Mouse (Mus musculus): Measurements from ENCODE around the gene Daam1. TPM values are rescaled to one million over a fixed set of nuclear protein-coding genes. Genes with fewer than 3 reads are reported as not detected.
A peak's percentile ranks its signal among the peaks of the same experiment; 100 is the strongest.

Daam1 gene
- polyA plus RNA-seq, 1 experiment from 2014 or later: 20.9 TPM

DNA sequence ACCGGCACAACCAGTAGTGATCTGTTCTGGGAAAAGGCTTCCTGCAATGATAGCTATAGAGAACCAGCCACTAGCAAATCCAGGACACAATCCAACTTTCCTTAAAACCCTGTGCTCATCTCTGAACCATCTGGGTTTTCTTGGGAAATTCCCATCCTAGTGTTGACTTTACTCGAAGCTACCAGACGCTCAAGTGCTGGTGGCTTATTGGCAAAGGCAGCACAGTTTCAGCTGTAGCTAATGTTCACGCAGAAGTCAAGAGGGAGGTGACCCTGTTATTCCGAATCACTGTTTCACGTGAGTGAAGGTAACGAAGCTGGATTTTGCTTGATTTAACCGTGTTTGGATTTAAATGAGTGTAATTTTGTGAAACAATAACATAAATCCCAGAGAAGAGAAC lies 9.1 kb upstream of the Daam1 start:
- 87% methylated on average over 8 of the region's 8 CpGs for WGBS
- Histone ChIP-seq H3K4me3 (ENCODE audit: low read depth, low read length) (no peak overlapping the region), H3K27ac (ENCODE audit: low read depth, low read length) (no peak overlapping the region), H3K9me3 (ENCODE audit: control insufficient read depth, low read length) (no peaks in the 10 kb centered on the region), H3K4me2 (ENCODE audit: low read depth) (no peak overlapping the region), H3K36me3 (ENCODE audit: control insufficient read depth, insufficient read depth, low read length) (no peaks in the 10 kb centered on the region), H3K4me1 (ENCODE audit: control insufficient read depth, insufficient read depth, low read length) (no peaks in the 10 kb centered on the region), H3K27me3 (ENCODE audit: control insufficient read depth, insufficient read depth, low read length) (no peaks in the 10 kb centered on the region), H3K9ac (ENCODE audit: low read length) (no peak overlapping the region)
- ATAC-seq (ENCODE audit: insufficient read depth, low FRiP score, low TSS enrichment) (no peak), DNase-seq (ENCODE audit: low spot score) (no peak)

DNA sequence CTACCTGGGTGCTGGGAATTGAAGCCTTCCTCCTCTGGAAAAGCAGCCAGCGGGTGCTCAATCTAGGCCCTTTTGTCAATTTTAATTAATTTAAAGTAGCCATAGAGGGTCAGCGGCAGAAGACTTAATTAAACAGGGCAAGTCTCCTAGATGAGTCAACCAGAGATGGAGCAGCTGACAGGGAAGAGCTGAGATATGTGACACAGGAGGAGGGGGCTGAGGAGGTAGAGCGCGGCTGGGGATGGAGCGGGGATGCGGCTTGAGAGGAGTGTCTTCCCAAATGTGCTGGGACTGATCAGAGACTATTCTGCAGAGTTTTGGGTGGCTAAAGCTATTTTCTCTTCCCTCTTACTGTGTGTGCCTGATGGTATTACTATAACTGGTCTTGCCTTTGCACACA lies 6.0 kb upstream of the Daam1 start:
- Histone ChIP-seq H3K9ac (ENCODE audit: low read length) (no peak overlapping the region), H3K4me3 (ENCODE audit: low read depth, low read length) (no peak overlapping the region), H3K9me3 (ENCODE audit: control insufficient read depth, low read length) (no peaks in the 10 kb centered on the region), H3K4me1 (ENCODE audit: control insufficient read depth, insufficient read depth, low read length) (no peaks in the 10 kb centered on the region), H3K27me3 (ENCODE audit: control insufficient read depth, insufficient read depth, low read length) (no peaks in the 10 kb centered on the region), H3K36me3 (ENCODE audit: control insufficient read depth, insufficient read depth, low read length) (no peaks in the 10 kb centered on the region), H3K4me2 (ENCODE audit: low read depth) (no peak overlapping the region), H3K27ac (ENCODE audit: low read depth, low read length) (no peak overlapping the region)
- ATAC-seq (ENCODE audit: insufficient read depth, low FRiP score, low TSS enrichment) (no peak), DNase-seq (ENCODE audit: low spot score) (no peak)
- 85% methylated on average over 6 of the region's 6 CpGs for WGBS

GRCm38 (mm10) chr12:71830139-71830538 lies 739 bp upstream of the Daam1 start:
- Histone ChIP-seq H3K36me3 (ENCODE audit: control insufficient read depth, insufficient read depth, low read length) (no peaks in the 10 kb centered on the region), H3K9ac (ENCODE audit: low read length) (peak overlapping the region; percentile 56), H3K27me3 (ENCODE audit: control insufficient read depth, insufficient read depth, low read length) (no peaks in the 10 kb centered on the region), H3K4me2 (ENCODE audit: low read depth) (peak overlapping the region; percentile 93), H3K27ac (ENCODE audit: low read depth, low read length) (no peak overlapping the region), H3K4me3 (ENCODE audit: low read depth, low read length) (peak overlapping the region; percentile 60), H3K9me3 (ENCODE audit: control insufficient read depth, low read length) (no peaks in the 10 kb centered on the region), H3K4me1 (ENCODE audit: control insufficient read depth, insufficient read depth, low read length) (peaks cover 6% of the 10 kb centered on the region)
- 15% methylated on average over 10 of the region's 10 CpGs for WGBS
- ATAC-seq (ENCODE audit: insufficient read depth, low FRiP score, low TSS enrichment): no peak
- DNase-seq (ENCODE audit: low spot score): no peak

- H3K9ac ChIP-seq (ENCODE audit: low read length): peak overlapping the region; percentile 64
- ATAC-seq (ENCODE audit: insufficient read depth, low FRiP score, low TSS enrichment) (peak; percentile 42), DNase-seq (ENCODE audit: low spot score) (peak; percentile 62)
- peak overlapping the region; percentile 93 for H3K4me2 ChIP-seq (ENCODE audit: low read depth)
- no peaks in the 10 kb centered on the region for H3K27me3 ChIP-seq (ENCODE audit: control insufficient read depth, insufficient read depth, low read length)
- peak overlapping the region; percentile 60 for H3K27ac ChIP-seq (ENCODE audit: low read depth, low read length)
- H3K36me3 ChIP-seq (ENCODE audit: control insufficient read depth, insufficient read depth, low read length): no peaks in the 10 kb centered on the region
- H3K4me3 ChIP-seq (ENCODE audit: low read depth, low read length): peak overlapping the region; percentile 60
- H3K4me1 ChIP-seq (ENCODE audit: control insufficient read depth, insufficient read depth, low read length): peaks cover 6% of the 10 kb centered on the region
- under 1% methylated on average over 59 of the region's 59 CpGs for WGBS
- H3K9me3 ChIP-seq (ENCODE audit: control insufficient read depth, low read length): no peaks in the 10 kb centered on the region
Measured at GRCm38 (mm10) chr12:71831258-71832087, 595 bp downstream of the Daam1 start.

DNA sequence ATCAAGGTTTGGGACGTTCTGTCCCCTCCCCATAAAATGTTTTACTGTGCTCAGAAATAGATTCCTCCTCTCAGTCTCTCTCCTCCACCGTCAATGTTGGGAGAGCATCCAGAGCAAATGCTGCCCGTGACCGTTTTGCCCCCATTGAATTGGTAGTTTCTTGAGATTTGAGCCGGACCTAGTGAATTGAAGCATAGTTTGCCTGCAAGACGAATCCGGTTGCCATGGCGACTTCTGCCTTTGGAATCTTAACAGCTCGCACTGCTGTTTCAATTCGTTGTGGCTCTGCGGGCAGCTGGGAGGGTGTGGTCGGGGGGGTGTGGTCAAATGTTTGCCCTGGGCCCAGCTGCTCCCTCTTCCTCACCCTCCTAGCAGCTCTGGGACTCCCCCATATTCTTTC lies 1.3 kb downstream of the Daam1 start:
- Histone ChIP-seq H3K4me3 (ENCODE audit: low read depth, low read length) (peak overlapping the region; percentile 60), H3K4me2 (ENCODE audit: low read depth) (peak overlapping the region; percentile 93), H3K9ac (ENCODE audit: low read length) (peak overlapping the region; percentile 64), H3K27ac (ENCODE audit: low read depth, low read length) (0 out of 2 replicates have a peak overlapping the region, but pooled peaks have one; percentile 60), H3K27me3 (ENCODE audit: control insufficient read depth, insufficient read depth, low read length) (no peaks in the 10 kb centered on the region), H3K36me3 (ENCODE audit: control insufficient read depth, insufficient read depth, low read length) (no peaks in the 10 kb centered on the region), H3K9me3 (ENCODE audit: control insufficient read depth, low read length) (no peaks in the 10 kb centered on the region), H3K4me1 (ENCODE audit: control insufficient read depth, insufficient read depth, low read length) (peaks cover 6% of the 10 kb centered on the region)
- WGBS: 0% methylated on average over 12 of the region's 12 CpGs
- ATAC-seq (ENCODE audit: insufficient read depth, low FRiP score, low TSS enrichment) (peak; percentile 54; the same call in 1 of the 2 replicates), DNase-seq (ENCODE audit: low spot score) (peak; percentile 88)

- Histone ChIP-seq H3K9ac (ENCODE audit: low read length) (no peak overlapping the region), H3K27ac (ENCODE audit: low read depth, low read length) (no peak overlapping the region), H3K4me3 (ENCODE audit: low read depth, low read length) (no peak overlapping the region), H3K9me3 (ENCODE audit: control insufficient read depth, low read length) (no peaks in the 10 kb centered on the region), H3K4me1 (ENCODE audit: control insufficient read depth, insufficient read depth, low read length) (peaks cover 6% of the 10 kb centered on the region), H3K36me3 (ENCODE audit: control insufficient read depth, insufficient read depth, low read length) (no peaks in the 10 kb centered on the region), H3K4me2 (ENCODE audit: low read depth) (no peak overlapping the region), H3K27me3 (ENCODE audit: control insufficient read depth, insufficient read depth, low read length) (no peaks in the 10 kb centered on the region)
- WGBS: 72% methylated on average over 7 of the region's 7 CpGs
- ATAC-seq (ENCODE audit: insufficient read depth, low FRiP score, low TSS enrichment) (no peak), DNase-seq (ENCODE audit: low spot score) (no peak)
Measured at GRCm38 (mm10) chr12:71834041-71834440, 3.2 kb downstream of the Daam1 start.

- ATAC-seq (ENCODE audit: insufficient read depth, low FRiP score, low TSS enrichment) (no peak), DNase-seq (ENCODE audit: low spot score) (no peak)
- 85% methylated on average over 5 of the region's 5 CpGs for WGBS
- no peaks in the 10 kb centered on the region for H3K9me3 ChIP-seq (ENCODE audit: control insufficient read depth, low read length)
- no peak overlapping the region for H3K9ac ChIP-seq (ENCODE audit: low read length)
- H3K36me3 ChIP-seq (ENCODE audit: control insufficient read depth, insufficient read depth, low read length): no peaks in the 10 kb centered on the region
- no peaks in the 10 kb centered on the region for H3K27me3 ChIP-seq (ENCODE audit: control insufficient read depth, insufficient read depth, low read length)
- H3K27ac ChIP-seq (ENCODE audit: low read depth, low read length): no peak overlapping the region
- H3K4me1 ChIP-seq (ENCODE audit: control insufficient read depth, insufficient read depth, low read length): peaks cover 6% of the 10 kb centered on the region
- H3K4me2 ChIP-seq (ENCODE audit: low read depth): no peak overlapping the region
- no peak overlapping the region for H3K4me3 ChIP-seq (ENCODE audit: low read depth, low read length)
Measured at GRCm38 (mm10) chr12:71835966-71836668, 5.2 kb downstream of the Daam1 start.

DNA sequence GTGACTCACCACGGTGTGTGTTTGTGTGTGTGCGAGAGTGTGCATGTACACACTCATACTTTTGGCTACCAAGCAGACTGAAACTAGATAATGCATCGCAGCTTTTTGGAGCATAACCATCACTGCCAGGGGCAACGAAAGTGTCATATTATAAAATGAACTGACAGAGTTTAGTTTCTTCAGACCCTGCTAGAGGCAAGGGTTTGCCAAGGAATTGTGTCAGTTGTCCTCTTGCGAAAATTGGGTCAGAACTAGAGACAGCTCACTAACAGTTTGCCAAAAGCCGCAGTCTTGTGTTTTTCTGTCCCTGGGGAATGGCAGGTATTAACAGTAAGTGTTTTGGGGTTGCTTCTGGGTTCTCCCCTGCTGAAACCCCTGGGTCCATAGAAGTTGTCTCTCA lies 5.9 kb downstream of the Daam1 start:
- Histone ChIP-seq H3K27me3 (ENCODE audit: control insufficient read depth, insufficient read depth, low read length) (no peaks in the 10 kb centered on the region), H3K9ac (ENCODE audit: low read length) (no peak overlapping the region), H3K4me1 (ENCODE audit: control insufficient read depth, insufficient read depth, low read length) (peaks cover 6% of the 10 kb centered on the region), H3K4me2 (ENCODE audit: low read depth) (no peak overlapping the region), H3K9me3 (ENCODE audit: control insufficient read depth, low read length) (no peaks in the 10 kb centered on the region), H3K36me3 (ENCODE audit: control insufficient read depth, insufficient read depth, low read length) (no peaks in the 10 kb centered on the region), H3K27ac (ENCODE audit: low read depth, low read length) (no peak overlapping the region), H3K4me3 (ENCODE audit: low read depth, low read length) (no peak overlapping the region)
- DNase-seq (ENCODE audit: low spot score): no peak
- ATAC-seq (ENCODE audit: insufficient read depth, low FRiP score, low TSS enrichment): no peak
- 95% methylated on average over 6 of the region's 6 CpGs for WGBS

Data from neural tube, embryonic 11.5 days (tissue).